Mouse (Mus musculus) lung, postnatal 0 days (tissue): Measurements from ENCODE around the gene Hoxb6.

Source experiments
- CTCF ChIP-seq: IDR thresholded peaks from 2 replicates; pipeline ENCODE4 v1.5.1; 2016; ENCODE audit warnings: antibody characterized with exemption, mild to moderate bottlenecking
- EP300 ChIP-seq: IDR thresholded peaks from 2 replicates; pipeline ENCODE4 v1.6.1; 2016; ENCODE audit warnings: antibody characterized with exemption, mild to moderate bottlenecking, control low read depth

GRCm38 (mm10) chr11:96332618-96333032 lies 40.3 kb downstream of the Hoxb6 start:
- TF ChIP-seq CTCF (no peak), EP300 (no peak)
